Mouse (Mus musculus): ENCODE data around the gene Gstt3.

The Gstt3 gene

DNA sequence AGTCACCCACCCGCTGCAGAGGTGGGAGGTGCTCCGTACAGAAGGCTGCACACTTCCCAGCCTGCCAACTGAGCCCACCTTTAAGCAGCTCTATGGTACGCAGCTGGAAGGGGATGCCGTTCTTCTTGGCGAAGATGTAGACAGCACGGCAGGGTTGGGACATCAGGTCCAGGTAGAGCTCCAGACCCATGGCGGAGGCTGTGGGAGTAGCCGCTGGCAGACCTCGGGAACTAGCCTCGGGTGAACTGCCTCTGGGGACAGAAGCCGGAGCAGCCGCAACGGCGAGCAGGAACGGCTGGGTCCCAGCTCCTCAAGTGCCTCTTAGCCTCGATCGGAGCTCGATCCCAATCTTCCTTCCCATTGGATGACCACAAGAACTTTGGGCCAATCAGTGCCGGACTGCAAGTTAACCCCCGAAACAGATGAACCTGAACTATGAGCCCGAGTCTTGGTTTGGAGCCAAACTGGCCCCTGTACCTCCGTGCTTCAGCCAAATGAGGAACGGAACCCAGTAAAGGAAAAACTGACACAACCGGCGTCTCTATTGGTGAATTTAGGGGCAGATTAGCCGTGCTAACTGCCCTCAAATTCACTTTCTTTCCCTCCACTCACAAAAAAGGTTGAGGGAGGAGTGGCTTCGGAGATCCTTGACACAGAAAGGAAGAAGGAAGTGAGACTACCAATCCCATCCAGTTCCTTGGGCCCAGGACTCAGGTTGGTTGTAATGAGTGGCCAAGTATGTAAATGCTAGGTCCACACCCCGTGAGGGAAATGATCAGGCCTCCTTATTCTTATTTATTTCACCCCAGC lies at the start of gene Gstt3, which contains the start of gene Gm20441:
Gene Gstt3 (minus strand): TSS at position 646 of the 810 bp plus-strand sequence.
Gene Gm20441 (minus strand): TSS at position 186 of the 810 bp plus-strand sequence.
- DNase-seq (ENCODE audit: low spot score in 2 of 2): peak in 1 of 2 experiments; percentile 20

DNA sequence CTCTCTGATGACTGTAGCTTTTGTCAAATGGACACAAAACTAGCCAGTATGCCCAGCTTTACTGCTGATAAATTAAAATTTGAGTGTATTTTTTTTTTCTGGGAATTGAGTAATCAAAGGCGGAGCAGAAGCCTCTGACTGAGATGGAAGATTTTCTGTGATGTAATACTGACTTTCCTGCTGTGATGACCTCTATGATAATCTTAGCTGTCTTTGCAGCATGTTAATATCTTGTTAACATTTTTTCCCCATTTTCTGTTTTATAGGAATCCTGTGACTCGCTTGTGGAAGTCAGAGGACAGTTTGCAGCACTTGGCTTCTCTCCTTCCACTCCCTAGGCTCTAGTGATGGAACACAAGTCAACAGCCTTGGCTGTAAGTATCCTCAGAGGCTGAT lies 49.1 kb upstream of the Gstt3 start:
- DNase-seq (ENCODE audit: low spot score in 2 of 2): no peak

DNA sequence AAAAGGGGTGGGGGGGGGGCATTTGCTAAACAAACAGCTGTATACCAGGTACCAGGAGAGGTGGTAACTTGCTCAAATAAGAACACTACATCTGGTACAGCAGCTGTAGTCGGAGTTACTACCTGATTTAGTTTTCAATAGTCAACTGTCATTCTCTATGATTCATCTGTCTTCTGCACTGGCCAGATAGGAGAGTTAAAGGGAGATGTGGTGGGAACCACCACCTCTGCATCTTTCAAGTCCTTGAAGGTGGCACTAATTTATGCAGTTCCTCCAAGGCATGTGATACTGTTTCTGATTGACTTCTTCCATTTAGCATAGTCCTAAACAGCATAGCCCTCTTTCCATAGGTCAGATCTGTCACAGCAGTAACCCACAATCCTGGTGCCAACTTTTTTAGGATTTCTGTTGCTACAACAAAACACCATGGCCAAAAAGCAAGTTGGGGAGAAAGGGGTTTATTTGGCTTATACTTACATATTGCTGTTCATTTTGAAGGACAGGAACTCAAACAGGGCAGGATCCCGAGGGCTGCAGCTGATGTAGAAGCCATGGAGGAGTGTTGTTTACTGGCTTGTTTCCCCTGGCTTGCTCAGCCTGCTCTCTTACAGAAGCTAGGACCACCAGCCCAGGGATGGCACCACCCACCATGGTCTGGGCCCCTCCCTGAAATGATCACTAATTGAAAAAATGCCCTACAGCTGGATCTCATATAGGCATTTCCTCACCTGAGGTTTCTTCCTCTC lies 48.5 kb upstream of the Gstt3 start:
- no peak for DNase-seq (ENCODE audit: low spot score in 2 of 2)

DNA sequence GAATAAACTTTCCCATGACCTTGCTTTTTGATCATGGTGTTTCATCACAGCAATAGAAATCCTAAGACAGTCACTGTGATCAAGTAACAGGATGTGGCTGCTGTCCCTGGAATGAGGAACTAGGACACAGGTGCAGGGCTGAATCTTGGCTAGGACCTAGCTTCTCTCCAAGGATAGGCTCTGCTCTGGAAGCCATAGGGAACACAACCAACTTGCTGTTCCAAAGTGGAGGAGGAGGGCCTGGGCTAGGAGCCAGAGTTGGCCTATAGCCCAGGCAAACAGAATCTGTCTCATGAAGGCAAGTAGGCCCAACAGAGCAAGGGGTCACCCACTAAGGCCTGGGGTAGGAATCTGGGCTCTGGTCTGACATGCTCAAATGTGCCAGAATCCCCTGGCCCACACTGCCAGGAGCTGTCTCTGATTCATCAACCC lies 47.3 kb upstream of the Gstt3 start:
- DNase-seq (ENCODE audit: low spot score in 2 of 2): no peak

DNA sequence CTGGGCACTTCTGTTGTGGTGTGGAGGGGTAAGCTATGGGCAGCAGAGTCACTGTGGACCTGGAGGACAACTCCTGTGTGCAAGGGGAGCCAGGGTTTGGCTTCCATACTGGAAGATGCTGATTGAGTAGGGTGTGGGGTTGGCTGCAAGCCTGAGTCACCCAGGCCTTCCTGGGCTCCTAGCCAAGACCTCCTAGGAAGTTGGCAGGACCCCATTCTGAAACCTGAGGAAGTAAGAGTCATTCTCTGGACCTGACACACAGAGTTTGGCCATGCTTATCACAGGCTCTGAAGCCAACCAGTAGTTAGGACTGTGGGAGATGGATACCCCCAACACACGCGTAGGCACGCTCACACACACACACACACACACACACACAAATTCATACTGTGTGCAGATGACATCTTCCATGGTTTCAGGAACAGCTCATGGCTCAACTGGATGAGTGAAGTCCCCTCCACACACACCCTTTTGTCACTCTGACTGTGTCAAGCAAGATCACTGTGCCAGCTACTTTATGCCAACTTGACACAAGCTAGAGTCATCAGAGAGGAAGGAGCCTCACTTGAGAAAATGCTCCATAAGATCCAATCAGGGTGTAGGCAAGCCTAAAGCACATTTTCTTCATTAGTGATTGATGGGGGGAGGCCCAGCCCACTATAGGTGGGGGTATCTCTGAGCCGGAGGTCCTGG lies 46.6 kb upstream of the Gstt3 start:
- no peak for DNase-seq (ENCODE audit: low spot score in 2 of 2)

DNA sequence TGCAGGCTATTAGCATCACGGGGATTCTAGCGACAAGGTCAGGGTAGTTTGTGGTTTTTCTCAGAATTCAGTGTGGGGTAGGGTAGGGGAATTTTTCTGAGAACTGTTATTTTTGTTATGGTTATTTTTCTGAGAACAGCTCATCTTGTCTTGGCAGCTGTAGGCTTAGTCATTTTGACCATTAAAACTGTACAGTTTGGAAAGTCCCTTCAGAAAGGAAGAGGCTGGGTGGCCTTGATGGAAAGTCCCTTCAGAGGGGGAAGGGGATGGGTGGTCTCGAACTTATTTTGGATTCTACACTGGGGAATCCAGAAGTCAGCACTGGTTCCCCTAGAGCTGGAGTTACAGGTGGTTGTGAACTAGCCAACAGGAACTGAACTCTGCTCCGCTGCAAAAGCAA lies 43.3 kb upstream of the Gstt3 start:
- no peak for DNase-seq (ENCODE audit: low spot score in 2 of 2)

DNA sequence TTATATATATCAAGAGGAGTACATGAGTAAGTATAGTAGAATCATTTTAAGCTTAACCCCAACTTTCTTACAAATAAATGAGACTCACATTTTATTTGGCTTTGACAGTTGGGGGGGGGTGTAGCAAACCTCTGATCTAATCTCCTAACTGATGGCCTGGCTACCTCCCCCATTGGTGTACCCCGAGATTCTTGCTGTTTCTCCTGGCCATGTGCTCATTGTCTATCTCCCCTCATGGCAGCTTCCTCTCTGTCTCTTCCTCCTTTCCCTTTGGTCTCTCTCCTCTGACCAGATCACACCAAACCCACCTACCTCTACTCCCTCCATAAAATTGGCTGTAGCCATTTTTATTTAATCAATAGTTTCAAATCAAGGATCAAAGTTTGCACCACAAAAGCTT lies 42.6 kb upstream of the Gstt3 start:
- DNase-seq (ENCODE audit: low spot score in 2 of 2): no peak

DNA sequence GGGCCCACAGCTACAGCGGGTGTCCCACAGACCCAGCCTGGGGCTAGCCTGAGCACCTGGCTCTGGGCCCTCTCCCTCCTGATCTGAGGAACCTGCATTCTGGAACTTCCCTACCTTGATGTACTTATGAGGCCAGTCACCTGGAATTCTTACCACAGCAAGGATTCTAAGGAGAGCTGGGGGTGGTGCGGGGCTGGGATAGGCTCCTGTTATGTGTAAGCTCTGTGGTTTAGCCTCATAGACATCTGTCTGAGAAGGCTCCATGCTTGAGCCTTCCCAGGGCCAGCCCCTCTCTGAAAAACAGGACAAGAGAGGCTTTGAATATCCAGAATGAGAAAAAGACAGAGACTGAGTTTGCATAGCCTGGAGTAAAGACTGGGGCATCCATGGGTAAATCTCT lies 41.2 kb upstream of the Gstt3 start, which contains the start of gene Gstt4:
Gene Gstt4 (minus strand): TSS at position 101 of the 400 bp plus-strand sequence.
- DNase-seq (ENCODE audit: low spot score in 2 of 2): no peak

DNA sequence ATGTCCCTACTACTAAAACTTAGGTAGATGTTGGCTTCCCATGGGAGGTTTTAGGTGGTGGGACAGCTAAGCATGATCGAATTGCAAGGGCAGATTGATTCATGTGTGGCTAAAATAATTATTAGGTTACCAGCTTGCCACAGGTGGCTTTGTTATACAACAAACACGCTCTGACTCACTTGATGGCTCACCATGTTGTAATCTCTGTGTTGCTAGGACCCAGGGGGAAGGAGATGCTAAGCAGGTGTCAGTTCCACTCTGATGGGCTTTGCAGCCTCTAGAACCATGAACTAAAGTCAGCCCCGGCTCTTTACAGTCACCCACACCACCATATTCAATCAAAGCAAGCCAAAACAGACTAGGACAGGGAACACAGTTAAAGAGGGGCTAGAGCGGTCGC lies 38.7 kb upstream of the Gstt3 start:
- DNase-seq (ENCODE audit: low spot score in 2 of 2): no peak

DNA sequence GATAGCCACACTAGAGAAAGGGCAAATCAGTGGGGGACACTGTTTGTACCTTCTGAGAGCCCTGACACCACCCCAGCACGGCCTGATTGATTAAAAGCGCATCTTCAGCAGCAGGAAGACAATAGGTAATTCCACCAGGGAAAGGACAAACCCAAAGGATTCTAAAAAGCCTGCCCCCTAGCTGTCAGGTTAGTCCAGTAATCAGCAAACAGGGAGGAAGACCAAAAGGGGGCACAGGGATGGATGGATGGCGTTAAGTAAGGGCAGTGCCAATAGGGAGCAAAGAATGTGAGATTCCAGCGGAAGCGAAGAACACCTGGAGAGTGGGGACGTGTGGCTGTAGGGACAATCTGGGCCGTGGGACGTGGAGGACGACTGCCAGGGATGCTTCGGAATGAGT lies 37.4 kb upstream of the Gstt3 start:
- DNase-seq (ENCODE audit: low spot score in 2 of 2): no peak

DNA sequence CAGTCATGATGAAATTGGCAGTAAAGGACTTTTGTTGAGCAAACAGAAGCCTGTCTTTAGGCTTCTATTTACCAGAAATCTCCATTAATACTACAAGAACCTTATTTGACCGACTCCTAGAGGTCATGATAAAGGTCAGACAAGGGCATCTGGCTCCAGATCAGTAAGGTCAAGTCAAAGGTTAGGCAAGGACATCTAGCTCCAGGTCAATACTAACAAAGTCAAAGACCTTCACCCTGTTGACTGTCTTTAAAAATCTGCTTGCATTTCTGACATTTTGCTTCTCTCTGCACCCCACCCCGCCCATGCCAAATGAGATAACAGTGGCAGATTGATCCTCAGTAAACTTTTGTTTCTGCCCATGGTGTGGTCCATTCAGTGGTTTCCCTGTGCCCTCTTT lies 23.0 kb upstream of the Gstt3 start:
- DNase-seq (ENCODE audit: low spot score in 2 of 2): no peak

DNA sequence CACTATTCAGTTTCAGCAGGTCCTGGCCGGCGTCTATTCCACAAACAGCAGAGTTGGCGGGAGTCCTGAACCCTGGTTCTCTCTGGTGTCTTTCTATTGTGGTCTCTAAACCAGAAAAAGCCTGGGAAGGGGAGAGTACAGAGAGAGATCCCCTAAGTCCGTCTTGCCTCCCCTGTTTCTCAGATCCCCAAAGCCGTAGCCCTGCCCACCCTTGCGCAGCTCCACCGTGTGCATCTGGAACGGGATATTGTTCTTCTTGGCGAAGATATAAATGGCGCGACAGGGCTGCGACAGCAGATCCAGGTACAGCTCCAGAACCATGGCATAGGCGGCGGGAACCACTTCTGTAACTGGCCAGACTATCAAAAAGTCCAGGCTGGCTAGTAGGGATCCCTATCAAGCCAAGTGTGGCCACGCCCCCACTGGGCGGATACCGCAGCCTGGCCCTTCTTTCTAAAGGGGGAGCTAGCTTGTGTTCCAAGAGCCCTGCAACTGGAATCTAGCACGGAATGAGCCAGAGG lies 17.0 kb upstream of the Gstt3 start, which contains the start of gene Gstt1:
Gene Gstt1 (minus strand): TSS at position 409 of the 521 bp plus-strand sequence.
- no peak for DNase-seq (ENCODE audit: low spot score in 2 of 2)

DNA sequence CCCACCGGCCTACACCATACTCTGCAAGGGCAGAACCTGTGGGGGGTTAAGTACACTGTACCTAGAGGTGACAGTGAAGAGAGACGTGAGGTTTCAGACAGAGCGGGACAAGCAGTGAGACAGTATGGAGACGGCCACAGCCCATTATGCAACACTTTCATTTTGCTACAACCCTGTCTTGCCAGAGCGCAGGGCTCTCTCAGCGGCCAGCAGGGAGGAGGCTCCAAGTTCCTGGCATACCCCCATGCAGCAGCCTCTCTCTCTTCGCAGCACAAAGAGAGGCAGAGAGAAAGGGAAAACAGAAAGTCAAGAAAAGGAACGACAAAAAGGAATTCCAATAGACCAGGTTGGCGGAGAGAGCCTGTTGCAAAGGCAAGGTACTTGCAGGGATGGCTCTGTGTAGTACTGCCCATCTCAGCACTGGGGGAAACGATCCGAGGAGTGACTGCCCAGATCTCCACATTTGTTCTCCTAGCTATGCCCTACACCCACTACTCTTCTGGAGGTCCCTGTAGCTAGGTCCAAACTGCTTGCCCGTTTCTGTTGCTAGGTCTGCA lies 16.5 kb upstream of the Gstt3 start:
- no peak for DNase-seq (ENCODE audit: low spot score in 2 of 2)

DNA sequence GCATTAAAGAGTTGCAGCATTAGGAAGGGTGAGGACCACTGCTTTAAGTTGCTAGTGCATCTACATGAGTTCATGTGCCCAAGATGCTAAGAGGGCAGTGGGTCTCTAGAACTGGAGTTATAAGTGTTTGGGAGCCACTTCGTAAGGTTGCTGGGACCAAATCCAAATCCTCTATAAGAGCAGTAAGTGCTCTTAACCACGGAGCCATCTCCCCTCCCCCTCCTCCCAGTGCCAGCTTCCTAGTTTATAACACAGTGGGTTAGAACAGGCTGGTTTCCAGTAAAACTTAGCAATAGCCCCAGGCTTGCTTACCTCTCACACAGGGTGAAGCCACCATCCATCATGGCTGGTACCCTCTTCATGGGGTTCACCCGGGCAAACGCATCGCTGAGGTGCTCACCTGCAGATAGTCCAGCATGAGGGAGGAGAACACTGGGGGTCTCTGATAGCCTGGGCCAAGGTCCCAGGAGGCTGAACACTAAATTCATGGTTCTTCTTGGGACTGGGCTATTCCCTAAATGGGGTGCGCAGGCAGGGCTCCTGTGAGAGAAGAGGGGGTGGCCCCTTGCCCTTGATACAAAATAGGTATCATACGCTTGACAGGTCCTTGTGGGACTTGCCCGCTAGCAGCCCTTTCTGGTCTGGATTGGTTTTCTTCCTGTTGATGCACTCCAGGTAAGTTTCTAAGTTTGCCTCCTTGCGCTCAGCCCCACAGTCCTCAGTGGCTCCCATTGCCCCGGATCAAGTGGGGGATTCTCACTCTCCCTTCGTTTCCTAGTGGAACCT lies 15.7 kb upstream of the Gstt3 start:
- DNase-seq (ENCODE audit: low spot score in 2 of 2): no peak

DNA sequence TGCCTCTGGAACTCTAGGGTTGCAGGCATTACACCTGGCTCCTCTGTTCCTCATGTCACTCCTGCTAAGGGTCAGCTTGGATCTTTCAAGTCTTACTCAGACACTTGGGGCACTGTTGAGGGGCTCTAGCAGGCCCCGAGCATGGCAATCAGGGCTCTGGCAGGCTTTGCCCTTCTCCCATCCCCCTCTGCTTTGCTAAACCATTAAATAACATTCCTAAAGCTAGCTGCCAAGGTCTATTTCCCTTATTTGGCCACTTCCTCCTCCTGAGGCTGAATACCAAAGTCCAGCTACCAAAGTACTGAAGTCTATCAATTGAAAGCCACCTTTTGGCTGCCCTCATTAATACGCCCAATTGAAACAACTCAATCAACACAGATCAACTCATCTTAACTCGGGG lies 13.7 kb upstream of the Gstt3 start:
- no peak for DNase-seq (ENCODE audit: low spot score in 2 of 2)

DNA sequence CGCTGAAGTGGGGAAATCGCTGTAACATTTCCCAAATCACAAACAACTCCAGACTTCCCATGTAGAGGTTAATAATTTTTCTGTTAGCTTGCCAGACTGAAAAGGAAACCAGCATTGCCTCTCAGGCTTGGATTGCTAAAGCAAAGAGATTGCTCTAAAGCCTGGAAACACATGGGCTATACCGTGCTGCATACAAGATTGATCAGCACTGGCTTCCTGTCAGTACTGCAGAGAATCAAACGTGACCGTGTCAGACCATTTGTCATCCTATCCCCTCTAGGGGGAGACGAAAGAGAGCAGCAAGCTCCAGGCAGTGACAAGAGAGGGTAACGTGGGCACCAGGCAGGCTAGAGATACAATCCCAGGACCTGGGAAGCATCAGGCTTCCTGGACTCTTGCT lies 9.6 kb upstream of the Gstt3 start:
- peak in 1 of 2 experiments; percentile 42 for DNase-seq (ENCODE audit: low spot score in 2 of 2)

DNA sequence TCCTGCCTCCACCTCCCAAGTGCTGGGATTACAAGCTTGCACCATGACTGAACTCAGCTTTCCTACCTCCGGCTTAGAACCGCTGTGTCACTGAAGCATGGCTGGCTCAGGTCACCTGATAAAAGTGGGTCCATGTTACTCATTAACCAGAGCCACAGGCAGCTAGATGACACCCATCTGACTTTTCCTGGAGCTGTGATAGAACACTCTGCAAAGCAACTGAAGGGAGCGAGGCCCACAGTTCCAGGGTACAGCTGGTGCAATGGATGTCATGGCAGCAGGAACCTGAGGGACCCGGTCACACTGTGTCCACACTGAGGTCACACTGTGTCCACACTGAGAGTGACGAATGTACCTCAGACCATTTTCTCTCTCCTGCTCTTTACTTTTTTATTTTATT lies 8.6 kb upstream of the Gstt3 start:
- DNase-seq (ENCODE audit: low spot score in 2 of 2): no peak

DNA sequence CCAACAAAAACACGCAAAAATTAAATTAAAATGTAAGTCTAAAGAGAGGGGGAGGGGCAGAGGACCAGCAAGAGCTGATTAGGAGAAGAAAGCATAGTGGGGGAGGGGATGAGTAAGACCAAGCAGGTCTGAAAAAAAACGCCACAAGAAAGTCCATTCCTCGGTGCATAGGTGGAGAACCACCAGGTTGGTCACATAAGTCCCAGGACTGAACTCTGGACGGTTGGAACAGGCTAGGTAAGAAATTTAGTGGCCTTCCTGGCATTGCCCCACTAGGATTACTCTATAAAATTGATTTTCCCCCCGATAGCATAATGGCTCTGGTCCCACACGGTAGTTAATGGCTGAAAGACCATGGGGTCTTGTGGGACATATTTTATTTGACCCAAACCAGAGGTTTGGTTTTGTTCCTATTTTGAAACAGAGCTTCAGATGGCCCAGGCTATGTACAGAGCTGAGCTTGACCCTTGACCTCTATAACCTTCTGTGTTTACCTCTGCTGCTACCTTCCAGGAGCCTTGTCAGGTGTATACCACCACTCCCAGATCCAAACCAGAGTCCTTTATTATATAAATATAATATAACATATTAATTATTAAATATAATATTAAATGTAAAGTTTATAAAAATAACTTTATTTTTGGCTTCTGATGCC lies 8.0 kb upstream of the Gstt3 start:
- DNase-seq (ENCODE audit: low spot score in 2 of 2): no peak

DNA sequence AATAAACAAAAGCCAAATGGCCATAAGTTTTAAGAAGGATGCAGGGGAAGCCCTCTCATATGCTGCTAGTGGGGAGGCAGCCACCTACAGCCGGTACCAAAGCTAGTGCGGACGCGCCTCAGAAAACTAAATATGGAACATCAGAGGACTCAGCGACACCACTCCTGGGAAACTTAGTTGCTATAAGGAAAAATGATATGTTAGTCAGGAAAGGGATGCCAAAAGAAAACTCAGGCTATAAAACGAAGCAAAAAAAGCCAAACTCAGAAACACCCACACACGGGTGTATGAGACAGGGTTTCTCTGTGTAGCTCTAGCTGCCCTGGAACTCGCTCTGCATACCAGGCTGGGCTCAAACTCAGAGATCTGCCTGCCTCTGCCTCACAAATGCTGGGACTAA lies 7.1 kb upstream of the Gstt3 start:
- DNase-seq (ENCODE audit: low spot score in 2 of 2): no peak

DNA sequence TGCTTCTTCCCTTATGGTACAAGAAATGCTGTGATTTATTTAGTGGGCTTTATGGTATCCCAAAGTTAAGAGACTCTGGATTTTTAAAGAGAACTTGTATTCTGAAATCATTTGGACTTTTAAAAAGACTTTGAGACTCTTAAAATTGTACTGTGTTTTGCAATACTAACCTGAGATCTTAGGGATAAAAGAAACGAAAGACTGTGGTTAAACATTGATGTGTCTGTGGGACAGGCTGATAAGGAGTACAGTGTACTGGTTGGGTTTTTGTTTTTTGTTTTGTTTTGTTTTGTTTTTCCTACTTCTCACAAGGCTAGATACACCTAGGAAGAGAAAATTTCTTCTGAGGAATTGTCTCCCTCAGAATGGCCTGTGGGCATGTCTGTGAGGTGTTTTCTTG lies 4.2 kb upstream of the Gstt3 start:
- no peak for DNase-seq (ENCODE audit: low spot score in 2 of 2)

Measured in thymus, postnatal 10 days (tissue).